Comparison of ENCODE assay signal across 8 mouse cellular contexts in the genomic region with DNA sequence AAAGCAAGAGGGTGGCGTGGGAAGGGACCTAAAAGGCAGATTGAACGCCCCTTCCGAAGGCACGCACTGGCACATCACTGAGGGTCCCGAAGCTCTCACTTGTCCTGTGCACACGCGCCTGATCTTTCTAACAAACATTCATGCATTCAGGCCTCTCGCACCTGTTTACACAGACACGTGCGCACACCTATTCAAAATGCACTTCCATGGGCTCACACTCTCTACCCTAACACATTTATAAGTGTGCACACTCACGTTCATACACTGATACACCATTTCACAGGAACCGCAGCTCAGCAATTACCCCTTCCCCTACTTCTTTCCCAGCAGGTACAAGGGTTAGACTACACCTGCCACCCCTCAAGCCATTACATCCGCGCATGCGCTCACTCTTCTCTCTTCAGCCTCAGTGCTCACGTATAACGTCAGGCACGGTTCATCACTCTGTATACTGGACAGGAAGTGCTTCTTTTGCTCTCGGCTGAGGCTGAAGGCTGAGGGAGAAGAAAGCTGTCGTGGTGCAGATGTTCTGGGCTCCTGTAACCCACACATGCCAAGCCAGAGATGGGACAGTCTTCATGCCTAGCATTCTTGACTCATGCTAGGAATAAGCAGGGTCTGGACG. TPM values are rescaled to one million over a fixed set of nuclear protein-coding genes. Genes with fewer than 3 reads are reported as not detected.
DNase-seq lines count a peak whose midpoint lies in the region; ATAC-seq and TF ChIP-seq lines count a peak whose summit lies in the region.

No protein-coding gene starts in this region.

- no peaks in the 10 kb centered on the region; the same call in 1 of the 2 replicates for H3K79me2 ChIP-seq in heart, adult 2 months (replicated peaks; ENCODE audit: control insufficient read depth, insufficient read depth, low read length)

- H3K4me1 ChIP-seq in heart, adult 2 months (ENCODE audit: control insufficient read depth, insufficient read depth, low read length), result peaks cover 25% of the 10 kb centered on the region
- H3K4me1 ChIP-seq in heart, embryonic 12.5 days (replicated peaks), result peaks cover 81% of the 10 kb centered on the region
- H3K4me1 ChIP-seq in midbrain, embryonic 13.5 days (replicated peaks), result peaks cover 39% of the 10 kb centered on the region

- H3K9ac ChIP-seq in heart, adult 2 months (ENCODE audit: low read depth, low read length), result peak overlapping the region; percentile 85
- peak overlapping the region; percentile 92 for H3K9ac ChIP-seq in heart, embryonic 12.5 days
- H3K9ac ChIP-seq in midbrain, embryonic 13.5 days (replicated peaks), result peak overlapping the region; percentile 83; the same call in 1 of the 2 replicates

- peak overlapping the region; percentile 97 for H3K4me3 ChIP-seq in heart, adult 2 months
- H3K4me3 ChIP-seq in heart, embryonic 12.5 days, result peak overlapping the region; percentile 80
- peak overlapping the region; percentile 65 for H3K4me3 ChIP-seq in midbrain, embryonic 13.5 days (replicated peaks)

- peak overlapping the region; percentile 77 for H3K4me2 ChIP-seq in heart, embryonic 12.5 days
- H3K4me2 ChIP-seq in midbrain, embryonic 13.5 days (replicated peaks), result peak overlapping the region; percentile 99

- no peak for ATAC-seq in heart, embryonic 12.5 days (ENCODE audit: insufficient number of reproducible peaks, low FRiP score)
- ATAC-seq in midbrain, embryonic 13.5 days, result no peak

- H3K9me3 ChIP-seq in heart, embryonic 12.5 days (replicated peaks), result no peaks in the 10 kb centered on the region
- no peaks in the 10 kb centered on the region for H3K9me3 ChIP-seq in midbrain, embryonic 13.5 days

- H3K27ac ChIP-seq in heart, adult 2 months, result peak overlapping the region; percentile 93
- peak overlapping the region; percentile 91 for H3K27ac ChIP-seq in heart, embryonic 12.5 days (ENCODE audit: poor library complexity, severe bottlenecking)
- H3K27ac ChIP-seq in midbrain, embryonic 13.5 days, result no peak overlapping the region

- no peaks in the 10 kb centered on the region for H3K36me3 ChIP-seq in heart, adult 2 months (ENCODE audit: control insufficient read depth, insufficient read depth, low read length)
- H3K36me3 ChIP-seq in heart, embryonic 12.5 days, result peaks cover 5% of the 10 kb centered on the region; the same call in 1 of the 2 replicates
- no peaks in the 10 kb centered on the region for H3K36me3 ChIP-seq in midbrain, embryonic 13.5 days

- peak; percentile 32; the same call in 1 of the 2 replicates for TF ChIP-seq POLR2A in heart, adult 2 months (IDR thresholded peaks at IDR 0.05; ENCODE audit: insufficient read depth, low read depth, low read length)

- no peaks in the 10 kb centered on the region for H3K27me3 ChIP-seq in heart, adult 2 months (ENCODE audit: control insufficient read depth, insufficient read depth, low read length)
- H3K27me3 ChIP-seq in heart, embryonic 12.5 days (replicated peaks), result no peaks in the 10 kb centered on the region
- peaks cover 50% of the 10 kb centered on the region for H3K27me3 ChIP-seq in midbrain, embryonic 13.5 days

- peak in 1 of 2 experiments; percentile 49 for DNase-seq in heart, adult 2 months
- no peak for DNase-seq in heart, adult 9 months (ENCODE audit: low spot score in 2 of 2)
- peak; percentile 73 for DNase-seq in R1 (ENCODE audit: low read depth, low spot score)
- DNase-seq in kidney, postnatal 10 days, result peak; percentile 78
- no peak for DNase-seq in adrenal gland, adult 2 months
- no peak for DNase-seq in ovary, postnatal 36 days (ENCODE audit: low spot score)

- intact Hi-C loops in heart, adult 2 months (cut with DNase I), result loop anchor here (5.0 kb wide), 1 partner anchor 45 kb away; a partner anchor contains a TSS

- TF ChIP-seq CTCF in heart, adult 2 months (IDR thresholded peaks at IDR 0.05), result no peak

- no peak for TF ChIP-seq EP300 in heart, adult 2 months (IDR thresholded peaks at IDR 0.05; ENCODE audit: insufficient read depth, low read depth, low read length)

- WGBS in heart, adult 2 months, result 19% methylated on average over 21 of the region's 21 CpGs
- 12% methylated on average over 21 of the region's 21 CpGs for WGBS in heart, embryonic 12.5 days
- WGBS in midbrain, embryonic 13.5 days, result 10% methylated on average over 21 of the region's 21 CpGs

RNA-seq across cellular contexts. Expression of a gene that starts 0.6 kb away (rescaled TPM):
- 10 to 100 TPM; 22.8 to 23.9 TPM for total RNA-seq in heart, adult 2 months (2021)
- polyA plus RNA-seq in heart, adult 2 months (2012; rRNA removed), result 70.3 and 92.8 TPM in 2 replicates
- 42.5 and 47.7 TPM in 2 replicates for polyA plus RNA-seq in heart, embryonic 12.5 days (2016; fragmentation: Nextera tagmentation; extraction: Ambion mirVana)
- 13.6 and 14.8 TPM in 2 replicates for polyA plus RNA-seq in midbrain, embryonic 13.5 days (2015; fragmentation: Nextera tagmentation; extraction: Ambion mirVana)
- total RNA-seq in adrenal gland, adult 2 months (2021), result 10 to 100 TPM; 28.0 to 28.6 TPM
- 137 and 151 TPM in 2 replicates for polyA plus RNA-seq in adrenal gland, adult 2 months (2012; rRNA removed)

RNA-seq across cellular contexts. Expression of a gene that starts 3.6 kb away (rescaled TPM):
- 1 to 10 TPM; 5.1 to 6.2 TPM for total RNA-seq in heart, adult 2 months (2021)
- polyA plus RNA-seq in heart, adult 2 months (2012; rRNA removed), result 5.2 and 6.0 TPM in 2 replicates
- polyA plus RNA-seq in heart, embryonic 12.5 days (2016; fragmentation: Nextera tagmentation; extraction: Ambion mirVana), result 17.8 and 19.1 TPM in 2 replicates
- 34.1 and 35.2 TPM in 2 replicates for polyA plus RNA-seq in midbrain, embryonic 13.5 days (2015; fragmentation: Nextera tagmentation; extraction: Ambion mirVana)
- 10 to 100 TPM; 17.1 to 19.6 TPM for total RNA-seq in adrenal gland, adult 2 months (2021)
- polyA plus RNA-seq in adrenal gland, adult 2 months (2012; rRNA removed), result 17.1 and 21.1 TPM in 2 replicates

RNA-seq across cellular contexts. Expression of a gene that starts 17.5 kb away (rescaled TPM):
- total RNA-seq in heart, adult 2 months (2021), result 10 to 100 TPM; 10.0 to 13.3 TPM
- 11.8 and 13.8 TPM in 2 replicates for polyA plus RNA-seq in heart, adult 2 months (2012; rRNA removed)
- polyA plus RNA-seq in heart, embryonic 12.5 days (2016; fragmentation: Nextera tagmentation; extraction: Ambion mirVana), result 44.4 and 45.6 TPM in 2 replicates
- polyA plus RNA-seq in midbrain, embryonic 13.5 days (2015; fragmentation: Nextera tagmentation; extraction: Ambion mirVana), result 46.5 and 46.6 TPM in 2 replicates
- 10 to 100 TPM in 1 of 2 experiments, 1 to 10 TPM in 1; 9.8 to 15.5 TPM for total RNA-seq in adrenal gland, adult 2 months (2021)
- polyA plus RNA-seq in adrenal gland, adult 2 months (2012; rRNA removed), result 7.2 and 7.8 TPM in 2 replicates

RNA-seq across cellular contexts. Expression of a gene that starts 22.6 kb away (rescaled TPM):
- not detected for total RNA-seq in heart, adult 2 months (2021)
- polyA plus RNA-seq in heart, adult 2 months (2012; rRNA removed), result 0.03 and 0.37 TPM in 2 replicates
- 0.18 TPM in 1 of 2 replicates, not detected in the other for polyA plus RNA-seq in heart, embryonic 12.5 days (2016; fragmentation: Nextera tagmentation; extraction: Ambion mirVana)
- not detected in 2 replicates for polyA plus RNA-seq in midbrain, embryonic 13.5 days (2015; fragmentation: Nextera tagmentation; extraction: Ambion mirVana)
- total RNA-seq in adrenal gland, adult 2 months (2021), result under 1 TPM; 0.26 to 0.31 TPM
- 0.69 TPM in 1 of 2 replicates, not detected in the other for polyA plus RNA-seq in adrenal gland, adult 2 months (2012; rRNA removed)

RNA-seq across cellular contexts. Expression of a gene that starts 44.8 kb away (rescaled TPM):
- 10 to 100 TPM; 27.1 to 27.2 TPM for total RNA-seq in heart, adult 2 months (2021)
- polyA plus RNA-seq in heart, adult 2 months (2012; rRNA removed), result 59.5 and 79.9 TPM in 2 replicates
- polyA plus RNA-seq in heart, embryonic 12.5 days (2016; fragmentation: Nextera tagmentation; extraction: Ambion mirVana), result 38.6 and 42.8 TPM in 2 replicates
- polyA plus RNA-seq in midbrain, embryonic 13.5 days (2015; fragmentation: Nextera tagmentation; extraction: Ambion mirVana), result 46.5 and 47.2 TPM in 2 replicates
- 10 to 100 TPM; 58.6 to 68.2 TPM for total RNA-seq in adrenal gland, adult 2 months (2021)
- 176 and 201 TPM in 2 replicates for polyA plus RNA-seq in adrenal gland, adult 2 months (2012; rRNA removed)

Comparison
In these comparisons a context has a peak if more than half of its experiments do, and no peak if none do; other contexts are left out.
1. DNase-seq: peak in R1 (single experiment) and kidney, postnatal 10 days (single experiment); none in heart, adult 9 months (0 of 2), adrenal gland, adult 2 months (single experiment) and ovary, postnatal 36 days (single experiment).
2. Peak in every context shown above with its lines, with median percentiles within 50 percentile points of each other: H3K4me3 ChIP-seq and H3K9ac ChIP-seq.